Mouse (Mus musculus) adrenal gland, adult 2 months (tissue): Measurements from ENCODE around the gene Mapk14. TPM values are rescaled to one million over a fixed set of nuclear protein-coding genes. Genes with fewer than 3 reads are reported as not detected.

ENCODE experiments used
- DNase-seq: peaks from one replicate; pipeline ENCODE4 v3.0.0; 2021
- long read RNA-seq: library from polyadenylated mRNA; stranded (forward); transcript quantifications from one replicate; pipeline ENCODE4 v2.0.0, GENCODE M21; 2021
- polyA plus RNA-seq: library from polyadenylated mRNA; depleted of rRNA; stranded (reverse); fragments of >200 nt; gene quantifications from 2 replicates; pipeline ENCODE4 v1.2.3, GENCODE M21; 2012; rRNA removed
- total RNA-seq, 2 experiments: library from RNA; stranded (reverse); gene quantifications; 2 replicates each; pipeline ENCODE4 v1.2.3; 2021

The Mapk14 gene
- total RNA-seq (10 to 100 TPM; 74.4 to 85.2 TPM), polyA plus RNA-seq (52.9 and 65.3 TPM in 2 replicates)
- long read RNA-seq, transcript Mapk14-201 (12 exons, 3,562 nt): minor isoform, 11 of 92 reads
- long read RNA-seq, transcript Mapk14-202 (12 exons, 3,548 nt): major isoform, 65 of 92 reads
- long read RNA-seq, partial matches to known transcripts: 4 of 92 reads
- long read RNA-seq, other reads (novel, unspliced or antisense): 10 of 92 reads

DNA sequence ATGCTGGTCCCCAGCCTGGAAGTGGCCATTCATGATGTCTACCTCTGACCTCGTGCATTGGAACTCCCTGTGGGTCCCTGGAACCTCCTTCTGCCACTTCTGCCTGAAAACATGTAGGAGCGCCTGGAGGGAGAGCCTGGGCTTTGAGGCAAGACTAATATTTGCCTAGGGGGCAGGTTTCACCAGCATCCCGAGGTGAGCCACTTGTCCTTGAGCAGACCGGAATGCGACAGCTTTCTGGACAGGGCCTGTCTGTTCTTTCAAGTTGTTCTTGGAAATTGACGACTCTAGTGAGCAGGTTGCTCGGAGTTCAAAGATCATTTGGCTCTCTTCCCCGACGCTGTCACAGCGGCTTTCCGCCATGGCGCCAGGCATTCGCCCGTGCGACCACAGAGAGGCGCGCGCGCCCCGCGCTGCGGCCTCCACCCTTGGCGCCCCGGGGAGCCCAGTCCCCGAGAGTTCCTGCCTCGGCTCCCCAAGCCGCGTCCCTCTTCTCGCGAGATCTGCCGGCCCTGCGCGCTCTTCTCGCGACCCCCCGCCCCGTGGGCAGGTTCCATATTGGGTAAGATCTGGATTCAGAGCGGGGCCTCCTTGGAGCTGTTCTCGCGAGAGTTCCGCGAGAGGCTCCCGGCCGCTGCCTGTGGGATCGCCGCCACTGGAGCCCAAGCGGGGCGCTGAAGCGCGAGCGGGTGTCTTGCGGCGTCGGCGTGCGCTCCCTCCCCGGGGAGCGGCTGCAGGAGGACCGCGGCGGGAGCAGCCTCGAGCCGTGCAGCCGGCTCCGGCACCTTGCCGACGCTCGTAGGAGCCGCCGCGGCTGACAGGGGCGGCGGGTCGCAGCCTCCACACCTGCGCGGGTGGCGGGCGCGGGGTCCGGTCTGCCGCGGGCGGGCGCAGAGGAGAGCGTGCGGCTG is at the start of gene Mapk14:
Mapk14 (plus strand) TSS at position 554 of the 911 bp plus-strand sequence.
- DNase-seq: peak; percentile 100

- no peak for DNase-seq
These were observed 47.4 kb upstream of the Mapk14 start for GRCm38 (mm10) chr17:28643697-28644096.

GRCm38 (mm10) chr17:28644112-28644511 is 47.0 kb upstream of the Mapk14 start:
- no peak for DNase-seq

DNA sequence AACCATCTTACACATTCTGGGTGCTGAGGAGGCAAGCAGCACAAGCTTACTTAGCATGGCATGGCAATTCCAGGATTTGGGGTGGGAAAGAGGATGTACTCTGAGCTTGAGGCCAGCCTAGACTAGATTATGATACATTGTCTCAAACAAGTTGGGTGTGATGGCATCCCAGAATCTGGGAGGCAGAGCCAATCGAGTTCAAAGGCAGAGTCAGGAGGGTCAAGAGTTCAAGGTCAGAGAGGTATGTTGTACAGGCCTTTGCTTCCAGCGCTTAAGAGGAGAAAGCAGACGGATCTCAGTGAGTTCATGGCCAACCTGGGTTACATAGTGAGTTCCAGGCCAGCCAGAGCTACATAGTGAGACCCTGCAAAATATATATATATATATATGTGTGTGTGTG is 44.9 kb upstream of the Mapk14 start:
- DNase-seq: no peak

DNA sequence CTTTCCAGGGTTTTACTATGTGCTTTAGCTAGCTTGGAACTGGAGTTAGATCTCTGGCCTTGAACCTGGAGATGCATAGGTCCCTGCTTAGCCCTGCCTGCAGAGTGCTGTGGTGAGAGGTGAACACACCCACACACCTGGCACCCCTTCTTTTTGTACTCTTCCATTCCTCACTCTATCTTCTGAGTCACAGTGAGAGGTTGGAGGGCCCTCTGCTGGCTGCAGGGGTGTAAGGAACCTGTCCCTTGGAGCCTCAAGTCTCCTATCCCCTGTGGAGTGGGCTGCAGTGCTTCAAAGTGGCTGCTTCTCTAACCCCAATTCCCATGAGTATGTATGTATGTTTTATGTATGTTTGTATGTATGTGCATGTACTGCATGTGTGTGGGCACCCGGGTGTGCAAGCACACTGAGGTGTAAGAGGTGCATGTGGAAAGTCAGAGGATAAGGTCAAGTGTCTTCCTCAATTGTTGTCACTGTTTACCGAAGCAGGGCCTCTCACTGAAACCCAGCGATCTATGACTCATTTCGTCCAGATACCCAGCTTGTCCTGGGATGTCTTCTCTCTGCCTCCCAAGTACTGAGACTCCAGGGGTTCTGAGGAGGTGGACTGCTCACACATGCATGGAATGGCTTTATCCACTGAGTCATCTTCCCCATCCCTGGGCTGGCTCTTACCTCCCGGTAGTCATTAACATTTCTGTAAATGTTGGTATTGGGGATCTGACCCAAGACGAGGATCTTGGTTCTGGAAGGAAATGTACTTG is 42.3 kb upstream of the Mapk14 start:
- DNase-seq: peak; percentile 40

DNA sequence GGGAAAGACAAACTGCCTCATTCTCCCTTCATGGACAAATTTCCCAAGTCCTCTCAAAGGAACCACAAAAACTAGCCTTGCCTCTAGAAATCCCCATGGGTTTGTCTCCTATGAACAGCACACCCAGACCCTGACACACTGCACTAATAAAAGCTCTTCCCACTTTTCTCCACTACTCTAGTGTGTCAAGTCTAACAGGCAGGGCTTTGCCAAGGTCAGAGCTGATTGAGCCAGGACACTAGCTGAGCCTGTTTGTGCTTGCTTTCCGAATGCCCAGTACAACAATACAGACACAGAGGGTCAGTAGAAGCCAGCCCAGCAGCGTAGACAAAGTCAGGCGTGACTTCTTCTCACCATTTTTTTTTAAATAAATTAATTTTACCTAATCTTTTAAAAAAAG is 40.9 kb upstream of the Mapk14 start:
- DNase-seq: peak; percentile 7

DNA sequence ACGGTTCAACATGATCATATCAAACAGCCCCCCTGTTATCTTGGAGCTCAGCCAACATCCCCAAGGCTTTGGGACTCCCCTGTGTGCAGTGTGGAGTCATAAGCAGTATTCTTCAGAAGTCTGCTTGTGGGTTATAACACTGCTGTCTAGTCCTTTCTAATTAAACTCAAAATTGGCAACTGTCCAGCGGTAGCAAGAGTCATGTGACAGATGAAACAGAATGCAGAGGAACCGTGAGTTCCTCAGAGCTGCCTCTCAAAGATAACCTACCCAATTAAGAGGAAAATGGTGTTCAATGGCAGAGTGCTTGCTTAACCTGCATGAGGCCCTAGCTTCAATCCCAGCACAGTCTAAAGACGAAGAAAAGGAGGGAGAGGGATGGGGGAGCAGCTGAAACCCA is 33.2 kb upstream of the Mapk14 start:
- no peak for DNase-seq

GRCm38 (mm10) chr17:28659564-28659963 is 31.6 kb upstream of the Mapk14 start:
- DNase-seq: no peak

DNA sequence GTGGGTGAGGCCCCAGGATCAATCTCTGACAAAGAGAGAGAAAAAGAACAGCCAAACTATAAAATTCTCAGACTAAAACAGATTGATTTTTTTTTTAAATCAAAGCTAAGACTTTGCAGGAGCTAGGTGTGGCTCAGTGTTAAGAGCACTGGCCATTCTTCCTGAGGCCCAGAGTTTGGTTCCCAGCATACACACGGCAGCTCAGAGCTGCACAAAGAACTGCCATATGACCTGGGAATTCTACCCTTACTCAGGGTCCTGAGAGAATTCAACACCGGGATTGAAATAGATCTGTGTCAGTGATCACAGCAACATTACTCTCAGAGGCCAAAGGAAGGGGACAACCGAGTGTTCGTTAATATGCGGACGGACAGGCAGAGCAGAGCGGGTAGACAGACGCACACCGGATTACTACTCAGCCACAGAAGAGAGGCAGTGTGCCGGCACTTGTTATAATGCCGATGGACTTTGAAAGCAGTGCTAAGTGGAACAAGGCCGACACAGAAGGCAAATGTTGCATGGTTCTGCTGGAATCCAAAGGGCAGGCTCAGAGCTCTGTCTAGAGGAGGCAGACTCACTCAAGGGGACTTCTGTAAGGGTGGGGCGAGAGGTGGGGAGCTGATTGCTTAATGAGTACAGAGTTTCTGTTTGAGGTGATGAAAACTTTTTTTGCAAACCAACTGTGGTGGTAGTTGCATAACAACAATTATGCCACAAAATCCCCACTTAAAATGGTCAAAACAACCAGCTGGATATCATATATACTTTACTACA is 8.6 kb upstream of the Mapk14 start:
- peak; percentile 13 for DNase-seq

- DNase-seq: no peak
These were observed 7.5 kb upstream of the Mapk14 start for GRCm38 (mm10) chr17:28683601-28684000.

GRCm38 (mm10) chr17:28684631-28685030 is 6.5 kb upstream of the Mapk14 start:
- no peak for DNase-seq

GRCm38 (mm10) chr17:28687354-28687753 is 3.8 kb upstream of the Mapk14 start:
- DNase-seq: no peak

- peak; percentile 42 for DNase-seq
These were observed 1.4 kb upstream of the Mapk14 start, which contains the start of gene Slc26a8 for GRCm38 (mm10) chr17:28689586-28690283. Gene Slc26a8 (minus strand): TSS chr17:28690233.

DNA sequence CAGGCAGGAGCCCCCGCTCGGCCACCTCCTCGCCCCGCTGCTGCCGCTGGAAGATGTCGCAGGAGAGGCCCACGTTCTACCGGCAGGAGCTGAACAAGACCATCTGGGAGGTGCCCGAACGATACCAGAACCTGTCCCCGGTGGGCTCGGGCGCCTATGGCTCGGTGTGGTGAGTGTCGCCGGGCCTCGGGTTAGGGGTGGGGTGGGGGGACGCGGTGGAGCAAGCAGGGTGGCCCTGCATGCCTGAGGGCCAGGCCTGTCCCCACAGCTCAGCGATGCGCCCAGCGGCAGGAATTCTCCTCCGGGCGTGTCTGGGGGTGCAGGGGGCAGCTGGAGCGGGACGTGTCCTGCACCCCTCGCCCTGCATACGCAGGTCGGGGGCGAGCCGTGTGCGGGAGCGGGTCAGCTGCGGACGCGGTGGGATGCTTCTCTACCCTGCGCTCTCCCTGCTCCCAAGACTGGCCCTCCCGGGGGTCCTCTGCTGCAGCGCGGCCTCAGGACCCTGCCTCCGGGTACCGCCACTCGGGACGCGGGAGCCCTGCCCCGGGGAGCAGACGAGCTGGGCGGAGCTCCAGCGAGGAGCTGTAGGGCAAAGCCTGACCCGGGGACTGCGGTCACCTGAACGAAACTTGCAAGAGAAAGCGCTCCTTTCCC is 685 bp downstream of the Mapk14 start:
- DNase-seq: peak; percentile 82

GRCm38 (mm10) chr17:28692341-28692710 is 1.2 kb downstream of the Mapk14 start:
- peak; percentile 82 for DNase-seq

DNA sequence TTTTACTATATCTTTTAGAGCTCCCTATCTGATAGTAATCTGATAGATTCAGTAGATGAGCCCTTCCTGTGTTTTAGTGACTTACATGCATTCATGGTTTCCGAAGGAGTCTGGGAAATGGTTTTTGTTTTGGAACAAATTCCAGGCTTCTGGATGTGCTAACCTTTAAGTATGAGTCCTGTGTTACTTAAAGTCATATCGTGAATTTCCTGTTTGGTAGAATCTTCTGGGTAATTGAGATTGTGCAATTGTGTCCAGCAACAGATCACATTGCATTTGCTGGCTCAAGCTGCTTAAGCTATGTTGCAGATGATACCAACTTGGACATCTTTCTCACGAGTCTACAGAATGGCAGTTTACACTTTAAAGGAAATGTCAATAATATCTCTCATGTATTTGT is 2.0 kb downstream of the Mapk14 start:
- peak; percentile 23 for DNase-seq

- DNase-seq: no peak
These were observed 2.9 kb downstream of the Mapk14 start for GRCm38 (mm10) chr17:28694078-28694477.

- DNase-seq: no peak
These were observed 3.7 kb downstream of the Mapk14 start for GRCm38 (mm10) chr17:28694832-28695231.

GRCm38 (mm10) chr17:28696641-28697040 is 5.5 kb downstream of the Mapk14 start:
- peak; percentile 38 for DNase-seq
